Mouse (Mus musculus) gastrocnemius, postnatal 4 days (tissue): ENCODE results near the gene Gzma. TPM values are rescaled to one million over a fixed set of nuclear protein-coding genes. Genes with fewer than 3 reads are reported as not detected.

ENCODE experiments used
- DNase-seq, 2 experiments: peaks; one replicate each; pipeline ENCODE4 v3.0.0; 2021 to 2022; ENCODE audit warnings: low spot score in 2 of 2, mixed read lengths in 2 of 2
- long read RNA-seq, 2 experiments: library from polyadenylated mRNA; stranded (forward); transcript quantifications; one replicate each; pipeline ENCODE4 v2.0.0; 2021
- total RNA-seq, 2 experiments: library from RNA; stranded (reverse); gene quantifications; 2 replicates each; pipeline ENCODE4 v1.2.3; 2021

Gzma gene
- total RNA-seq = not detected
- long read RNA-seq, experiment 1 = 0 reads
- long read RNA-seq, experiment 2 = 0 reads

- no peak for DNase-seq
These were observed at the start of gene Gzma for GRCm38 (mm10) chr13:113100879-113101278. Gene Gzma (minus strand): TSS chr13:113100981.

- no peak for DNase-seq
These were observed 38.8 kb upstream of the Gzma start for GRCm38 (mm10) chr13:113139597-113139996.

DNA sequence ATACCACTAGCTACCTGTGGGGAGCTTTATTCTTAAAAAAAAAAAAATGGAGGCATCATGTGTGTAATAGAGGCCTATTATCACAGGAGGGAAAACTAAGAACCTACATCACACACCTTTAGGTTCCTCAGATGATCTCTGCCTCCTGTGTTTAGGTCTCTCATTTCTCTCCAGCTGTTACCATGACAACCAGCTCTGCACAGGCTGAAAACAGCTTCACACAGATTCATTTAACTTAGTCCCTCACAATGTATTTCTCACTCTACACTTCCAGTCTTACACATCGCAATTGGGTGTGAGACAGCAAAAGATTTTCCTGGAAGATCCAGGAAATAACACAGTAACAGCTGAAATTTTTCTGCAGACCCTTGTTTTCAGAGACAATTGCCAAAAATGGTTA is 29.2 kb upstream of the Gzma start:
- no peak for DNase-seq

DNA sequence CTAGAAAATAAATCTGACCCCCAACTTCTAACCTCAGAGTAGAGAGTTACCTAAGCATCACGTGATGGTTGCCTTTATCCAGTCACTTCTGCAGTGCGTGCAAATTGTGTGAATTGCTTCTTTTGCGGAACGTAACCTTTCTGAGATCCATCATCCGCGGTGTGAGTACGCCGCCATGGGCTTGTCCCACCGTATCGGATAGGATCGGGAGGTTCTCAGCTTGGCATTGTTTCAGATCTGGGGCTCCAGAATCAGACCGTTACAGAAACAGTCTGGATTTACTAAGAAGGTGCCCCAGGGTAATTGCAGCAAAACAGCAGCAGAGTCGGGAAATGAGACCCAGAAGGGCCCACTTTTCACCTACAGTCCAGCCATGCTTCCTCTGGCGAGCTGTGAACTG is 20.5 kb upstream of the Gzma start:
- DNase-seq = no peak

DNA sequence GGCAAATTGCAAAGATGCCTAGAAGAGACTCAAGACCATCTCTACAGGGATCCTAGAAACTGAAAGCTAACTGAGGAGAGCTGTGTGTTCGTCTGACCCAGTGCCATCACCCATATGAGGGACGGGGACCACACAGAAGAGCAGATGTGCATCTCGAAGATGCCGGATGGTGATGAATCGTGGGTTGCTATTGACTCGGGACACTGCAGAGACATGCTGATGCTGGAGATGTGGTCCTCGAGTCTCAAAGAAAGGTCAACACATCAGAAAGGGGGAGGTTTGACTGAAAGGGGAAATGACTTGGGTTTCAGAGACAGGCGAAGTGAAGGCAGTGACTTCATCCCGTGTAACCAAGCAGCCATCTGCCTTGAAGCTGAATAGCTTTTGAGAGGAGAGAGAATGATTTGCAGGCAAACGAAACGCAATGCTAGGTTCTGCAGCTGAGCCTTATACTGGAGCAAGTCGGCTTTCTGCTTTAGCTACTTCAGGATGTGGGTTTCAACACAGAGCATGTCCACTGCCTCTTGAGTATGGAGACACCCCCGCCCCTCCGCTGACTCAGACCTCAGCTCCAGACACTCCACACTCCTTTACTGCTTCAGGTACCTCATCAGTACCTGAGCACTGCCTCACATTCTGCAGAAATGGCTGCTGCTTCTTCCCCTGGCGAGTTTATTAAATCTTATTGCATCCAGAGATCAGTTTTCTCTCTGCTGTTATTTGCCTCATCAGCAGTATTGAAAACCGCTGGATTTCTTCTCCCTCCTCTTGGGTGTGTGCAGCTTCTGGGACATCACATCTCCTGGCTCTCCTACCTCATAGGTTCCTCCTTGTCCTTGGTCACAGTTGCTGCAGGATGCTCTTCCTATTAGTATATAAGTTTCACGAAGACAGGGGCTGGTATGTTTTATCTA is 19.8 kb upstream of the Gzma start:
- DNase-seq = no peak

DNA sequence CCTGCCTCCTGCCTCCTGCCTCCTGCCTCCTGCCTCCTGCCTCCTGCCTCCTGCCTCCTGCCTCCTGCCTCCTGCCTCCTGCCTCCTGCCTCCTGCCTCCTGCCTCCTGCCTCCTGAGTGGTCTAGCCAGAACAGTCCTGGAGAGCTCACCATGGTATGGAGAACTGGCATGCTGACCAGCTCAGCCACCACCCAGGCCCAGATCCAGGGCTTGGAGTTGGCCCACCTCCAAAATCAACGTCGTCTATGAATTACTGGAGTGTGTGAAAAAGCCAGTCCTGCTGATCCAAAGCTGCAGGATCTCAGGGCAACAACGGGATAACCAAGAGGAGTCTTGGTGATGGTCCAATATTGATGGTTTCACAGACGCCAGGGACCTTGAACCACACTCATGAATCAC is 18.2 kb upstream of the Gzma start:
- no peak for DNase-seq

DNA sequence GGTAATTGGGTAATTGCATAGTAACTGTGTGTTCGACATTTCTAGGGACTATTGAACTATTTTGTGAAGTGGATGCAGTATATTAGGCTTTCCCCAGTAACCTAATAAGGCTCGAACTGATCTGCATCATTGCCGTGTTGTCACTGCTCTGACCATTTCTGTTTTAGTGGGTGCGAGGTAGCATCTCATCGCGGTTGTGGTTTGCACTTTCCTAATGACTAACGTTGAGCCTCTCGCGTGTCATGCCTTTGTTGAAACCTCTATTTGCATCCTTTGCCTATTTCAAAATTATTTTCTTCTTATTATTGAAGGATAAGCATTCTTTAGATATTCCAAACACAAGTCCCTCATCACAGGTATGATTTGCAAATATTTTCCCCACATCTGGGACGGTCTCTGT is 4.0 kb upstream of the Gzma start:
- no peak for DNase-seq

GRCm38 (mm10) chr13:113101804-113102203 is 1.0 kb upstream of the Gzma start:
- no peak for DNase-seq

DNA sequence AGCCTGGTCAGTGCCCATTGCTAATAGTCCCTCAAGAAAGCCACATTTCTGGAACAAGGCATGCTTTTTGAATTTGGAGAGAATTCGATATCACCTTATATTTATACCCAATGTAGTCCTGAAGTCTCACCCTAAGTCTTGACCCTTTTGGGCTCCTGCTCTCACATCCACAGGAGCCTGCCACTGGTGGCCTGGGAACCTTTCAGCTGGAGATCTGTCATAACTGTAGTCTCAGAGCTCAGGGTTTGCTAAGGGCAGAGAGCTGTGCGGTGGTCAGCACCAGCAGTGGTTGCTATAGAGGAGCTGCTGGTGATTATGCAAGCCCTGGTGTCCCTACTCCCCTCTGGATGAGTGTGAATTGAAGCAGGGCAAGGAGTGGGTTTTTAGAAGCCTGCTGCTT is 2.4 kb downstream of the Gzma start:
- no peak for DNase-seq

GRCm38 (mm10) chr13:113097011-113097410 is 3.8 kb downstream of the Gzma start:
- DNase-seq = no peak

GRCm38 (mm10) chr13:113094618-113095017 is 6.2 kb downstream of the Gzma start:
- no peak for DNase-seq

- no peak for DNase-seq
These were observed 10.3 kb downstream of the Gzma start for GRCm38 (mm10) chr13:113090489-113090888.

GRCm38 (mm10) chr13:113087226-113088017 is 13.4 kb downstream of the Gzma start:
- DNase-seq = no peak

DNA sequence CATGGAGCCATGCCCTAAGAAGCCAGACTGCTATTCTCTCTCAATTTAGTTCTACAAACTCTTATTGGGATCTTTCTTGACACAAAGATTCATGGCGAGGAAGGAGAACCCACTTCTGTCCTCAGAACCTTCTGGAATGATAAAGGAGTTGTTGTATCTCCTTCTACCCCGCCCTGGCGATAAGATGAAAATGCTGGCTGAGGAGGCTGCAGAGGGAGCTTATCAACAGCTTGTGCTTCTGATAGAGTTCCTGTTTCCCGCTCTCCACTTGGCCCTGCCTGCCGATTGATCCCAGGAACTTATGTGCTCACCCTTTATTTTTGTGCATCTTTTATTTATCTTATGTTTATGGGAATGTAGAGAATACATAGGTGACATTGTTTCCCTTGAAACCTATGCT is 16.0 kb downstream of the Gzma start:
- DNase-seq = no peak

DNA sequence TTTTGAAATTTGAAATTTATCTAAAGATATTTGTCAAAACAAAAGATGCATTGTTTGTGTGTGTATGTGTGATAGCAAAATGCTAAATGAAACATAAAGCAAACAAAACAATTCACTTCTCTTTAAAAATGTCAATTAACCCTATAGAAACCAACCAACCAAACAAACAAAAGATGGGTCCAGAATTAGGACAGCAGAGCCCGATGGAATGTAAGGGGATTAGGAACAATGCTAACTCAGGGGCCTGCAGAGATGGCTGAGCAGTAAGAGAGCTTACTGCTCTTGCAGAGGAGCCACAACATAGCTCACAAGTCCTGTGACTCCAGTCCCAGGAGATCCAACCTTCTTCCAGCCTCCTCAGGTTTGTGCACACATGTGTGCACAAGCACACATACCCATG is 18.7 kb downstream of the Gzma start:
- DNase-seq = no peak

- no peak for DNase-seq
These were observed 21.8 kb downstream of the Gzma start for GRCm38 (mm10) chr13:113079021-113079420.

GRCm38 (mm10) chr13:113064542-113064941 is 36.2 kb downstream of the Gzma start:
- DNase-seq = no peak

GRCm38 (mm10) chr13:113061746-113062145 is 39.0 kb downstream of the Gzma start:
- no peak for DNase-seq

DNA sequence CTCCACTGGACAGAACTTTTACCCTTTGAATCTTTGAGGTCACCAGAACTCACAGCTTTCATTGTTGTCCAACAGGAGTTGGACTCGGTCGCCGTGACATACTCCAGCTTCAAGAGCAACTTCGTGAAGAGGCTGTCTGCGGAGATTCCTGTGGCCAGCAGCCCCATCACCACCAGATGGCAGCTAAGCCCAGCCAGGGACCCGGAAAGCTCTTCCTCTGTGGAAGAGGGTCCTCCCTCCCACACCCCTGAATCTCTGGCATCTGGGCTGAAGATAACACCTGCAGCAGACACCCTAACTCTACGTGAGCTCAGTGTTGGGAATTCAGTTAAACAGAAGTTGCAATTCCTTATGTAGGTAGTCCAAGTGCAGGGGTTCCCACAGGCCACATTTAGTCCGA is 45.0 kb downstream of the Gzma start:
- no peak for DNase-seq

DNA sequence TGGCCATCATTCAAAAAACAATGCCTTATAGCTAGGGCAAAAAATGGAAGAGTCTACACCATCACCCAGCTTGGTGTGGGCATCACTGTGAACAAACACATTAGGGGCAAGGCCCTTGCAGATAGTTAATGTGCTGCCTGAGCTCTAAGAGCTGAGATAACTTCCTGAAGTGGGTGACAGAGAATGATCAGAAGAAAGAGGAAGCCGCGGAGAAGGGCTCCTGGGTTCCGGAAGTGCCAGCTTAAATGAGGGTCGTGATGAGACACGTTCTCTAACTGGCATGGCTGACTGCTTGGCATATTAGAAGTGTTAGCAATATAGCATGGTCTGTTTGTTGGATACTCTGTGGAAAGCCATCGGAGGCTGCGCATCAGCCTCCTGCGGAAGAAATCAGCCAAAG is 46.6 kb downstream of the Gzma start:
- no peak for DNase-seq

GRCm38 (mm10) chr13:113047647-113048046 is 53.1 kb downstream of the Gzma start:
- no peak for DNase-seq

GRCm38 (mm10) chr13:113047018-113047417 is 53.8 kb downstream of the Gzma start:
- DNase-seq = no peak
